Mouse (Mus musculus) brain, embryonic 14.5 days (tissue): ENCODE data around the gene Vav2. TPM values are rescaled to one million over a fixed set of nuclear protein-coding genes. Genes with fewer than 3 reads are reported as not detected.
A peak's percentile ranks its signal among the peaks of the same experiment; 100 is the strongest.

Source experiments
- DNase-seq: peaks from one replicate; pipeline ENCODE4 v3.0.0-alpha.2; 2011; ENCODE audit warnings: low read depth
- CTCF ChIP-seq: fragments of 200-500 bp; IDR thresholded peaks from 2 replicates; pipeline ENCODE4 v1.5.1; 2012; ENCODE audit warnings: inconsistent platforms, mild to moderate bottlenecking, moderate library complexity, borderline replicate concordance; ENCODE audit not compliant: insufficient read depth, insufficient read length; ENCODE audit errors: extremely low read depth
- POLR2A ChIP-seq: fragments of 200-500 bp; IDR thresholded peaks from 2 replicates; pipeline ENCODE4 v1.6.1; 2012; ENCODE audit warnings: mild to moderate bottlenecking, inconsistent platforms, borderline replicate concordance; ENCODE audit not compliant: poor library complexity, insufficient read depth, insufficient read length, severe bottlenecking; ENCODE audit errors: extremely low read depth
- polyA plus RNA-seq: library from polyadenylated mRNA; depleted of rRNA; stranded (reverse); fragments of >200 nt; gene quantifications from 2 replicates; pipeline ENCODE4 v1.2.3, GENCODE M21; 2012

The Vav2 gene
- polyA plus RNA-seq, 1 experiment = 55.0 TPM

DNA sequence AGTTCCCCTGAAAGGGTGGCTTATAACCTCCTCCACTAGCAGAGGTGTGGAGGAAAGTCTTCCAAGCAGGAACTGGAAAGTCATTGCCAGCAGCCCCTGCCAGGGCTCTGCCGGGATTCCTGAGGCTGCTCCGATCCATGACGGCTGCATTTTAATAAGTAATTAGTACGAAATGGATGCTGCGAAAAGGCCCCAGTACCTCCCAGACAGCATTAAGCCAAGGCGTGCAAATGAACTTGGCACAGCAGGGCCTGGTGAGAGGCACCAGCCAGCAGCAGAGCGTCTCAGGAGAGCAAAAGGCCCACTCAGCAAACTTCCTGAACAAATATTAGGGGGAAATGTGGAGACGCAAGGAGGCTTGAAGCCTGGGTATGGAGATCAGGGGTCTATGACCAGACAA is 49.7 kb downstream of the Vav2 start:
- no peak for TF ChIP-seq POLR2A
- TF ChIP-seq CTCF = no peak

DNA sequence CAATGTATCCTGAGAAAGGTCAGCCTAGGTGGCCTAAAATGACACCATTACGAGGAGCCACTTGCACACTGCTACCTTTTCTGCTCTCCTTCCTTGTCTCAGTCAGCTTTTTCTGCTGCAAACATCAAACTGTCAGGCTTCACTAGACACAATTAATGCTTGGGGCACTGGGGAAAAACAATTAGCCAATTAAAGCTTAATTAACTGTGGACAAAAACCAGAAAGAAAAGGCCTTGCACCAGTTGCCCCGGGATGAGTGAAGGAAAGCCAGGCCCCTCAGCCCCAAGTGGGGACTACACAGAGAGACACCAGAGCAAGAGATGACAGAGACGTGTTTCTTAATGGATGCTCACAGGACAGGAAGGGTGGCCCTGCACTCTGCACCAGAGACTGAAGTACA is 51.7 kb downstream of the Vav2 start:
- no peak for TF ChIP-seq POLR2A
- no peak for TF ChIP-seq CTCF
- peak; percentile 57 for DNase-seq

More for the DNA sequence above, 49.7 kb downstream of the Vav2 start:
- peak; percentile 81 for DNase-seq

DNA sequence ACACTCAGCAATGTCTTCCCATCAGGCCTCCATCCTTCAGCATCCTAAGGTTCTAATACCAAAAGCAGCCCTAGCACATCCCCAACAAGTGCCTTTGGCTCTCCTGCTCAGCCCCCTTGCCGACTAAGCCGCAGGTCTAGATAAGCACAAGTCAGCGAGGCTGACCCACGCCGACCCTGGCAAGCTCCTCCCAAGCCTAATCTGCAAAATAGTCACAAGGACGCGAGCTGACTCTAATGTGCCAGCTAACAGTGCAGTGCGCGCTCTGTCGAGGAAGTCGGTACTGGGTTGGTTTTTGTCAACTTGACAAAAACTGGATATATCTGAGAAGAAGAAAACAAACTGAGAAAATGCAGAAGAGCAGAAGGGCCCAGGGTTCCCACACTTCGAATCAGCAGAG is 53.5 kb downstream of the Vav2 start:
- no peak for DNase-seq
- no peak for TF ChIP-seq CTCF
- TF ChIP-seq POLR2A = no peak

DNA sequence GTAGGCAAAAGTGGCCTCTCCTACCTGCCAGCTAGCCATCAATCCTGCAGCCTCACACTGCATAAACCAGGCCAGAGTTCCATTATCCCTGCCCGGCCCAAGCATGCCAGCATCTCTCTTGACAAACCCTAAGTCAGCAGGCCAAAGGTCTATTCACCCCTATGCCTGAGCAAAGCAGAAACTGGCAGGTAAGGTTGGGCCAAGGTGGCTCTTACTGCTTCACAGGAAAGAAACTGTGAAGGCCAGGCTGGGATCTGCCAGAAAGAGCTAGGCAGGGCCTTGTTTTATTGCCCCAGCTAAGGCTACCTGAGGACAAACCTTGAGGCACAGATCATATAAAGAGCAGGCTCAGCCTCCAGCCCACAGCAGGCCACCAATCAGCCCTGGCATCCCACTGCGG is 55.4 kb downstream of the Vav2 start:
- TF ChIP-seq CTCF (no peak), POLR2A (no peak)
- DNase-seq = no peak

DNA sequence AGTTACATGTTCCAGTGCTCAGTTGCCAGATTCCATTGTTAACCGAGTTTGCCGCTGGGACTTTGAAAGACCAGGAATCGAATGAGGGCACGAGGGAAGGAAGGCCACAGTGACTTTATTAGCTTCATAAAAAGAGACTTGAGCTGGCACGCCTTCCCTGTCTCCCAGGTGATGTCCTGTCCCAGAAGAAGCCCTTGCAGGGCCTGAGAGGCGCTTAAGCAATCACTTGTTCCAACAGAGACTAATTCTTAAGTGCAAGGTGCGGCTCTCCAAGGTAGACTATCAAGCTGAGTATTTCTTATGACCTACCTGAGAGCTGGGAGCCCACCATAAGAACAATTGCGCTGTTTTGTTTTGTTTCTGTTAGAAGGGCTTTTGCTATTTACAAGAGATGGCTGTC is 57.9 kb downstream of the Vav2 start:
- TF ChIP-seq POLR2A (no peak), CTCF (no peak)
- no peak for DNase-seq

DNA sequence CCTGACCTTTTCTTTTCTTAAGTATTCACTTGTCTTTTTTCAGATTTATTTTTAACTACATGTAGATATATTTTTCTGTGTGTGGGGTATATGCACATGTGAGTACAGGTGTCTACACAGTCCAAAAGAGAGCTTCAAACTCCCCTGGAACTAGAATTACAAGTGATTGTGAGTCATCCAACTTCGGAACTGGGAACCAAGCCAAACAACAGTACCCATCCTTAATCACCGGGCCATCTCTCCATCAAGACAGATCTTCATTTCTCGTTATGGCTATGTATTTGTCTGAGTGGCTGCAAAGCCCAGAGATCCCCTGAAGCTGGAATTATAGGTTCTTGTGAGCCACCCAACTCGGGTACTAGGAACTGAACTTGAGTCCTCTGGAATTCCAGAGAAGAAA is 61.5 kb downstream of the Vav2 start:
- DNase-seq = no peak
- TF ChIP-seq CTCF (no peak), POLR2A (no peak)

DNA sequence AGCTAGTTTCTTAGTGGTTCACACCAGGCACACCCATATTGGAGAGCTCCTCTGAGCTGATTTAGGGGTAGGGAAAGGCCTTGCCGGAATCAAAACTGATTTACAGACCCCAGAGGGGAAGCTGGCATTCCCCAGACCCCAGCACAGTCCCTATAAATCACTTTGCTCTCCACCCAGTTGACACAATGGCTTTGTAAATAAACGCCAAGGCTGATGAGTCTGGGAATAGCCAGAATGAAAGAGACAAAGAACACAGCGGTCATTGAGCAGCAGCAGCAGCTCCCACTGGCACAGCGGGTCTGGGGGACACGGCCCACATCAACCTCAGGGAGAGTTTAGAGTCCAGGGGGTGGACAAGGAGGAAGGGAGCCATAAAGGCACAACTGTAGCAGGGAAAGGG is 65.0 kb downstream of the Vav2 start:
- TF ChIP-seq CTCF = no peak
- no peak for TF ChIP-seq POLR2A
- DNase-seq = no peak

DNA sequence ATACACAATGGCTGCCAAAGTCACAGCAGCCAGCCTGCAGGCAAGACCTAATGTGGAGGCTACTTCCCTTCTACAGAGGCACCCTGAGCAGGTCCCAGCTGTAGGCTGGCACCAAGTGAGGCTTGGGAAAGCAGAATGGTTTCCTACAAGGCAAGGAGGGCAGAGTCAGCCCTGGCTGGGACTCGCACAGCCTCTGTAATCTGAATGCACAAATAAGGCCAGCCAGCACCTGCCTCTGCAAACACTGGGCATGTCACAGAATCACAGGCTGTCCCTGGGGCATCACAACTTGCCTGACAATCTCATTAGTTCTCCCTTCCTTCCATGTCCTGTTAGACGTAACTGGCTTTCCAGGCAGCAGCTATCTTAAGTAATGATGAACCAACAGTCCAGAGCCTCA is 68.4 kb downstream of the Vav2 start:
- peak; percentile 56 for DNase-seq
- TF ChIP-seq CTCF (no peak), POLR2A (no peak)

DNA sequence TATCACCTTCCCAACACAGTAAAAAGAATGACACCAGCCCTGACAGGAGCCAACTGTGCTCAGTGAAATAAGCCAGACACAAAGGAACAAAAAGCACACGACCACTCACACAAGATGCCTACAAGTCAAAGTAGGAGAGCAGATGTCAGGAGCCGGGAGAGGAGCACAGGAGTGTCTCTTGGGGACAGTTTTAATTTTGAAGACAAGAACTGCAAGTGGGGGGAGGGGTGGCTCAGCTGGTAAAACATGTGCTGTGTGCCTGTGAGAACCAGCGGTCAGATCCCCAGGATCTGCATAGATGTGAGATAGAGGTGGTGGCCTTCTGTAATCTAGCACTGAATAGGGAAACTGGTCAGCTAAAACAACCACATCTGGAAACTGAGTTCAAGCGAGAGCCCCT is 71.1 kb downstream of the Vav2 start:
- peak; percentile 43 for DNase-seq
- TF ChIP-seq CTCF = no peak

DNA sequence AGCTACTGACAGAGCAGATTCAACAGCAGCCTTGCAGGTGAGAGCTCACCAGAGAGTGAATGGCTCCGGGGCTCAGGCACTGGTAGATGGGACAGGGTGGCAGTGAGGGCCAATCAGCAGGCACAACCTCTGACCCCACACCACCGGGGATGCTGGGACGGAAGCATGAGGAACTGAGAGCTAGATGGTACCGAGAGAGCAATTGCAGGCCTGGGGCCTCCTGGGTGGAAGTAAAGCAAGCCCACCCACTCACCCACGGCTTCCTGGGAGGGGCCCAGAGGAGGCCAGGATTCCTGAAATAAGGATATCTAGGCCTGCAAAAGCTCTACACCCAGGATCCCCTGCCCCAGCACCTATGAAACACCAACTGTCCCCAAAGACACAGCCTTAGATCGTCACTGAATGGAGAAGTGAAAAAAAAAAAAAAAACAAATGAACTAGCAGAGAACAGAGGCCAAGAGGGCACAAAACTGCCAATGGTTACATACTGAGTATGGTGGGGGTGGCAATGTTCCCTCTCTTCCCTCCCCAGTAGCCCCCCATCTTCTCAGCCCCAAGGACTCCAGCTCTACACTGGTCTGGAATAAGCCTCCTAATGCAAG is 72.1 kb downstream of the Vav2 start:
- TF ChIP-seq CTCF = no peak
- TF ChIP-seq POLR2A = no peak
- no peak for DNase-seq

DNA sequence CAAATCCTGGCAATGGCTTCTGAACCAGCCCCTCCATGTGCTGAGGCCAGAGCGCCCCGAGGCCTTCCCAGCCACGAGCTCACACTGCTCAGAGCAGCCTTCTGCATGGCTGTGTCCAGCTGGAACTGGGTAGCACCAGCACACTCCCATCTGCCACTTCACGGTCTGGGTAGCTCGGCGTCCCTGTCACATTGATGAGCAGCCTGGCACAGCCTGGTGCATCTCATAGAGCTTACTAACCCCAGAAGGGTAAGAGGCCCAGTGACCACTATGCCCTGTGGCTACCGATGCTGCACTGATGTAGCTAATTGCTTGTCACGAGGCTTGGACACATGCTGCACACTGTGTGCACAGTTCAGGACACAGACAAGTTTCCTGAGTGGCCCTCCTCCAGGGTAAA is 74.1 kb downstream of the Vav2 start:
- TF ChIP-seq POLR2A = no peak
- no peak for TF ChIP-seq CTCF
- peak; percentile 54 for DNase-seq

DNA sequence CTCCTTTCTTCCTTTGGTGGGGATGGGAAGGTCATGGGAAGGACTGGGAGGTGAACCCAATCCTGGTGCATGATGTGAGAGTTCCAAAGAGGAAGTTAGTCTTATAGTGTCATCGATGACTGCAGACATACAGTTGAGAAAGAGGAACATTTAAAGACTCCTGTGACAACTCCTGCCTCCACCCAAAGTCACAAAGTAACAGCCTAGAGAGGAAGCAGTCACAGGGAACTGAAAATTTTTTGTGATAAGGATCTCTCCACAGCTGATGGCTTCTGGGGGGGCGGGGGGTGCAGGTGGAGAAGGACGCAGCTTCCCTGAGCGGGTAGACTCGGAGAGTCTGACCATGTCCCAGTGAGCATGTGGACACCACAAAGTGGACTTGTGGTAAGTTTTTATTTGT is 76.5 kb downstream of the Vav2 start:
- TF ChIP-seq POLR2A = no peak
- TF ChIP-seq CTCF = no peak
- no peak for DNase-seq

DNA sequence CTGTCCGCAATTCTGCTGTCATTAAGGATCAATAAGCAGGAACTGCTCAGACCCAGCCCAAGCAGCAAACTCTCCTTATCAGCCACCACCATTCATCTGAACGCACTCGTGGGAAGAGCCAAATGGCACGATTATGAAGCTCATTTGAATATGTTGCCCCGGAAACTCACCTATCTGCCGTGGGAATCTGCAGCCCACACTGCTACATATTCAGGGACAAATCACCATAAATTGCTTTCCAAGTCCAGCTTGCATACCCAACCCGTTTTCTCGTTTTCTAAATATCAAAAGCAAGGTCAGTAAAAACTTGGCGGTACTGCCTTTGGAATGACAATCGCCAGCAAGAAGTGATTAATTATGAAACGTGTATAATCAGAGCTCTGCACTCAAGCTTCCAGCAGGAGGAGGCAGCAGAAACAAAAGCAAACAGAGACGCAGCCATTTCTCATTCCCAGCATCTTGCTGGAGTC is 82.8 kb downstream of the Vav2 start:
- peak; percentile 6; the same call in 1 of the 2 replicates for TF ChIP-seq CTCF
- TF ChIP-seq POLR2A = no peak
- peak; percentile 81 for DNase-seq

DNA sequence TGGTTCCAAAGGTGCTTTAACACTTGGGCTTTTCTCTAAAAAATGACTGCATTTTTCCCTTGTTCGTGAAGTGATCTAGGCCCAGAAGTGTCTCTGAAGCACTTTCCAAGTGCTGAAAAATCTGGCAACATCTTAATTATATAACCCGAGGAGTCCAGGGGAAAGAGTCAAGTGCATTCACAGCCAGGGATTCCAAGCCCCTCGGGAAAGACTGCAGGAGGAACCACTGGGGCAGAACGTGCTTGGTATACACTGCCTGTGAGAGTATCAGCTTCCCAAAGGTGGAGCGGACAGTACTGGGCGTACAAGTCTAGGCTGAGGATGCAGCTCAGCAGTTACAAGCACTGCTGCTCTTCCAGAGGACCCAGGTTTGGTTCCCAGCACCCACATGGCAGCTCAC is 86.2 kb downstream of the Vav2 start:
- DNase-seq = no peak
- TF ChIP-seq POLR2A (no peak), CTCF (no peak)

DNA sequence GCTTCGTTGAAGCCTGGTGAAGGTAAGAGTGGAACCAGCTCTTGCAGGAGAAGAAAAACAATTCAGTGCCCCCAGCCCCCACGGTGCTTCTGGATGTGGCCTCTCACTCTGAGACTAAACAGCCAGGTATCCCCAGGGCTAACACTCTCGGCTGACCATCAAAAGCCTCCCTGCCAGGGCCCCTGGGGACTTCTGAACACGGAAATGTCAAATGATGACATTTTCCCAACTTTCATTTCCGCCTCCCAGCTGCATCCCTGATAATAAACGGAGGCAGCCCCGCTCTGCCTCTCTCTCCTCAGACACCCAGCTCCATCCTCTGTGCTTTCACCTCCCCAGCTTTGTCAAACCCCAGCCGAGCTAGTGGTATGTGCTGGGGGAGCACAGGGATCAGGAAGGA is 87.8 kb downstream of the Vav2 start:
- no peak for DNase-seq
- TF ChIP-seq CTCF (no peak), POLR2A (no peak)

DNA sequence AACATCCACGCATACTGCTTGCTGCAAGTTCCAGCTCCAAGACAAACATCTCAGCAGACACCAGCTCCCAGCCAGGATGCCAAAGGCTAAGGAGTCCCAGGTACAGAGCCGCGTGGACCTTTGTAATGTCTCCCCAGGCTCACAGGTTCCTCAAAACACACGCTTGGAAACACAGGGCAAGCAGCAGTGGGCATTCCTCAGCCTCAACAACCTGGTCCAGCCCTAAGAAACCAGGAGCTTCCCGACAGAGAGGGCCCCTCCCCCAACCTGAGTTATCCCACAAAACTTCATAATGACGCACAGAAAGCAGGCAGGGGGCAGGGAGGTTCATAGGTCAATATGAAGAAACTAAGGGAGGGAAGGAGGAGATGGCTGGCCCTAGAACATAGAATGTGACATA is 89.6 kb downstream of the Vav2 start:
- TF ChIP-seq POLR2A (no peak), CTCF (no peak)
- no peak for DNase-seq

DNA sequence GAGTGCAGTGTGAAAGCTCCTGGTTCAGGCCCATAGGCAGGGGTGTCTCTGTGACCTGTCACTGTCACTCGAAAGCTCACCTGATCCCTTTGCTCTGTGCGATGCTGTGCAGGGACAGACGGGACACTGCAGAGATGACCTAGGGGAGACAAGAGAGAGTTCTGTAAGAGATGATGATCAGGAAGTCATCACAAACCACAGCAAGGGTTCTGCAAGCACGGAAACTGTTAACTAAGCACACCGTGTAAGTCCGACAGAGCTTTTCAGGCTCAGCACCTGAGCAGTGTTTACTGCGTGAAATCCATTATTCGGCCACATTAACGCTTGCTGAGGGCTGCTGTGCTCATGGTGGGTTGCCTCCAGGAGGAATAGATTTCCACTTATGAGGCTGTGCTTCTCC is 90.2 kb downstream of the Vav2 start:
- no peak for DNase-seq
- TF ChIP-seq CTCF (no peak), POLR2A (no peak)
